Mouse (Mus musculus) B cell, adult 2 months (primary cell): Measurements from ENCODE around the gene Nob1.

Experiments used
- DNase-seq, 2 experiments: peaks; one replicate each; pipeline ENCODE4 v3.0.0; 2022

The Nob1 gene

GRCm38 (mm10) chr8:107435962-107436831, 11.3 kb upstream of the Nob1 start, which contains the start of gene Wwp2:
Gene Wwp2, plus strand, starts transcription at chr8:107436365.
- peak; percentile 92 to 94 for DNase-seq

- no peak for DNase-seq
These were observed 10.6 kb upstream of the Nob1 start for GRCm38 (mm10) chr8:107435421-107435961.

- no peak for DNase-seq
These were observed 6.0 kb upstream of the Nob1 start for GRCm38 (mm10) chr8:107430821-107431220.

GRCm38 (mm10) chr8:107425230-107425597, 363 bp upstream of the Nob1 start:
- DNase-seq, result no peak

- DNase-seq, result no peak
These were observed 675 bp downstream of the Nob1 start for GRCm38 (mm10) chr8:107424176-107424575.

DNA sequence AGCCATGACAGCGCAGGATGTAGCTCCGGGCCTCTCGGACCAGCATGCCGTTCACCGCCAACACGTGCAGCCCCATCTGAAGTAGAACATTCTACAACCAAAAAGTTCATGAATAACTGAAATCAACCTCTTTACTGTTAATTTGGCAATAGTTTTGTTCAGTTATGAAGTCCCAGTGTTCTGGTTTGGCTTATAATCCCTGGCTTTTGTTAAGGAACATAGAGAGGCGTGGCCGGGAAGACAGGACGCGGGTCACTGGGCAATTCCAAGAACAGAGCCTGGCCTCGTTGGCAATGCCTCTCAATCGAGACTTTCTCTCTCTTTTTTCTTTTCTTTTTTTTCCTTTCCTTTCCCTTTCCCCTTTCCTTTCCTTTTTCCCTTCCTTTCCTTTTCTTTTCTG, 7.8 kb downstream of the Nob1 start:
- no peak for DNase-seq

- no peak for DNase-seq
These were observed 11.0 kb downstream of the Nob1 start for GRCm38 (mm10) chr8:107413881-107414280.

GRCm38 (mm10) chr8:107412552-107412951, 12.3 kb downstream of the Nob1 start:
- no peak for DNase-seq

DNA sequence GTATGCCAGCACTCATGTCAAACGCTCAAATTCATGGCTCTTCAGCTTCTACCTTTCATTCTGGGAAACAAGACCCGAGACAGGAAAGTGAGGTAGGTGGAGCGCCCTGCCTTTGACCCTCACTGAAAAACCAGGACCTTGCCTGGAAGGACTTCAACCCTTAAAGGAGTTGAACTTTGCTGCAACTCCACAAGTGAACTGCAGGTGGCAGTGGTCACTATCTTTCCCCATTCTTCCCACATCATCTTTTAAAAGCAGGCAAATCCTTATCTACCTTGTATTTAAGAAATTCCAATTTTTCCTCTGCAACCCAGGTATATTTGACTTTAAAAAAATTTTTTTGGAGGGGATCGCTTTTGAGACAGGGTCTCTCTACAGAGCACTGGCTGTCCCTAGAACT, 13.5 kb downstream of the Nob1 start:
- DNase-seq, result peak; percentile 13 to 15

DNA sequence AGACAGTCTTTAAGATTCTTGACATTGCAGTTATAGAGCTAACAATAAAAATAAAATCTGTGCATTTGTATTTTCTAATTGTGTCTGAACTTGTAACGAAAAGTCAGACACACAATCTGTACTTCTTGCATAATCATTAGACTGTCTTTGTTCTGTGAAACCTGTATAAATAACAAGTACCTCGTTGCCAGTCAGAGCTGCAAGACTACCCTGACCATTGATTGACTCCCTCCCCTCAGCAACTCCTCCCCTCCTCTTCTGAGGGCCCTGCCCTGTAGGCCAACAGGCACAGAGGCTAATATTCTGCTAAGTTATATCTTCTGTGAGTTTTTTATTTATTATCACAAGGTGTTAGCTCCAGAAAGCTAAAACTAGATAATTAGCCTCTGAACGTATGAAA, 18.9 kb downstream of the Nob1 start:
- no peak for DNase-seq

DNA sequence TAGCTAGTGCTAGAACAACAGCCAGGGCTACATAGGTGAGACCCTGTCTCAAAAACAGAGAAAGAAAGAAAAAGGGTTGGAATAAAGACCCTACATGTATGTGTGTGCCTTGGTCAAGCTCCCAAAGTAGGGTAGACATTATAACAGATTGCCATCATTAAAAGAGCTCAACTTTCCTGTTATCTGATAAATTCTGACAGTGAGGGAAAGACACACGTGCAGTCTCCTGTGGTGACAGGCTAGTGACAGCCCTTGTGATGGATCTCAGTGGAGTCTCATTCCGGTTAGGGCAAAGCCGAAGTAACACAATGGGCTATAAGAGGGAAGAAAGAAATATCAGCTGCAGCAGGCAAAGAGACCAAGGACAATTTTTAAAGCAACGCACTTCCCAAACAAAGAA, 20.8 kb downstream of the Nob1 start:
- DNase-seq, result no peak

- peak; percentile 16 to 18 for DNase-seq
These were observed 21.6 kb downstream of the Nob1 start, which contains the start of gene Nqo1 for GRCm38 (mm10) chr8:107403038-107403781. Gene Nqo1, minus strand, starts transcription at chr8:107403206.

DNA sequence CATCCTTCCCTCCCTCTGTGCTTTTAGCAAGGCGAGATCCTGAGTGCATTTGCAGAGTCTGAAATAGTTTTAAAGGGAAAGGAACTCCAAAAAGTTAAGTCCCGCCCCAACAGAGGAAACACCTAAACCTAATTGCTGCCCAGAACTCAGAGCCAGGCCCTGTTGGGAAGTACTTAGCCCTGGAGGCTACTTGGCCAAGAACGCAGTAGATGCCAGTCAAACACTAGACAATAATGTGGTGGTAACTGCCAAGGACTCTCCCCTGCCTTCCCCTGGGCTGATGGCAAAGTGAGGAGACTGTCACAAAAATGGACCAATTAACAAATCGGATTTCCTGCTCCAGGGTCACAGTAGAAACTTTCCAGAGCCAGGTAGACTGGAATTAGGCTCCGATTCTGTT, 23.0 kb downstream of the Nob1 start:
- DNase-seq, result no peak

GRCm38 (mm10) chr8:107399495-107399894, 25.4 kb downstream of the Nob1 start:
- no peak for DNase-seq

GRCm38 (mm10) chr8:107397665-107398064, 27.2 kb downstream of the Nob1 start:
- DNase-seq, result no peak

GRCm38 (mm10) chr8:107396106-107396670, 28.7 kb downstream of the Nob1 start:
- DNase-seq, result no peak

DNA sequence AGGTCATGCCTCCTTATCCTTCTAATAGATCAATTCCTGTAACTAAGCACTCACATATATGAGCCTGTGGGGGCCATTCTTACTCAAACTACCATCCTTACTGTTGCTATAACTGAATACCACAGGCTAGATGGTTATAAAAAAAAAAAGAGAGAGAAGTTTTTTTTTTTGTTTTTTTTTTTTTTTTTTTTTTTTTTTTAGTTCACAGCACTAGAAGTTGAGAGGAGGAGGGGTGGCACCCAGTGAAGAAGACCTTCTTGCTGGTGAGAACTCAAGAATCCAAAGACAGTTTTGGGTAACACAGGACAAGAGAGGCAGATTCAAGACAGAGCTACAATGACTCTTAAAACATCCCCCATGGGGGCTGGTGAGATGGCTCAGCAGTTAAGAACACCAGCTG, 29.5 kb downstream of the Nob1 start:
- no peak for DNase-seq

DNA sequence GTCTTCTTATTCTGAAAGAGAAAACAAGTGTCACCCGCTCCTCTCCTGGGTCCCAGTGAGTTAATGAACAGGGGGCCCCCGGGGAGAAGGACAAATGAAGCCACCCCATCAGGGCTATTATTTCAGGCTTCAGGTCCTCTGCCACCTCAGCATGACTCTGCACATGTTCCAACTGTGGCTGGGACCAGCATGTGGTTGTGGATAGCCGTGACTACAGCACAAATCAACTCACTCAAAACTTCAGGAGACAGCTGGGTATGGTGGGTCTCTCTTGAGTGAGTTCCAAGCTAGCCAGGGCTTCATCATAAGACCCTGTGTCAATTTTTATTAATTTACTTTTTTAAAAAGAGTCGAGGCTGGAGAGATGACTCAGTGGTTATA, 33.7 kb downstream of the Nob1 start:
- DNase-seq, result no peak

- DNase-seq, result no peak
These were observed 34.2 kb downstream of the Nob1 start for GRCm38 (mm10) chr8:107390476-107391135.

GRCm38 (mm10) chr8:107389557-107389956, 35.3 kb downstream of the Nob1 start:
- no peak for DNase-seq

GRCm38 (mm10) chr8:107387861-107388260, 37.0 kb downstream of the Nob1 start:
- peak; percentile 12 to 31 for DNase-seq

DNA sequence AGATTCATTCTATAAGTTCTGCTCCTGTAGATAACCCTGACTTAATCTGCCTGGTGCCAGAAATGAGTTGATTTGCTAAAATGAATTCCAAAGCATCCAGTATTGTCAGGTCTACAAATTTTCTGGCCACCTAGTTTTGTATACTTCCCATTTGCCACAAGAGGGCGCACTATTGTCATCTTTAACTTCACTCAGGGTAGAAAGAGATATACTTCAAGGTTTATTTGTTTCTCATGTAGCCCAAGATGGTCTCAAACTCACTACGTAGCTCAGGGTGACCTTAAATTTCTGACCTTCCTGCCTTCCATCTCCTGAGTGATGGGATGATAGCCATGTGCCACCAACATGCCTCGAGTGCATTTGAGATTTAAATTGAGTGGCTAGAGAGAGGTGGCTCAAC, 38.2 kb downstream of the Nob1 start:
- peak; percentile 21 to 27 for DNase-seq

DNA sequence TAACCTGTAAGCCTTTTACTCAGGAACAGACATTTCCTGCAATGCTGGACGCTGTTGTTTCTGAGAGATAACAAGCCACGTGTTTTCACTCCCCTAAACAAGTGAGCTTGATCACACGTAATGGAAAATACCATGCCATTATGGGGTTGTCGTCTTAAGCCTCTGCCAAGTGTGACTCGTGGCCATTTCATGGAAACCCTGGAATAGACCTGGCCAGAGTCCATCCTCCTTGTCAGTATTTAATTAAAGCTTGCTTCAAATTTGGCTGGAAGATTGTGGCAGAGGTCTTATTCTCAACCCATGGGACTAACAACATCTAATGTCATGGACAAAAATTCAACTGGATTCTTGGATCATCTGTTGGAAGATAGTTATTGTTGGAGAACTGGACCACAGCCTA, 38.7 kb downstream of the Nob1 start:
- no peak for DNase-seq
